Mouse (Mus musculus): ENCODE results near the gene Spp2.

DNA sequence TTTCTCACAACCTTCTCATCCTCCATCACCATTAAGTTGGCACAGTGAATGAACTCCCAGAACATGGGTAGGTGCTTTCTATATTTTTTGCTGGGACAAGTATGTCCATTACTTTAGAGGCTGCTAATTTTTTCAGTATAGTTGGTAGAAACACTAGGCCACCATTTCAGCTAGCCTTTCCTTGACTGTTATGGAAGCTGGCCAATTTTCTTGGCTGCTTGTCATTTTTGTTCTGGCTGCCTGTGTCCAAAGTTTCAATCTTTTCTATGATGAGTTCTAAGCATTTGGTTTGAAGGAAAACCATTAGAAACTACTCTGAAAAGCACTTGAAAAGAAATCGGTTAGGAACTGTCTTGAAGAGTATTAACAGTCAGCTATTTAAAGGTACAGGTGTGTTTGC is 28.3 kb upstream of the Spp2 start:
- TF ChIP-seq CTCF (IDR thresholded peaks at IDR 0.05; ENCODE audit: extremely low read depth, insufficient read depth, low read length) = no peak
- TF ChIP-seq POLR2A (IDR thresholded peaks at IDR 0.05; ENCODE audit: extremely low read depth, insufficient read depth, low read length) = no peak
